Mouse (Mus musculus) kidney, embryonic 16.5 days (tissue): ENCODE measurements at regions not wholly inside any gene's neighbourhood (a gene's known extent, or its start where the extent isn't known, plus 50 kb on each side); places are given as distances from the start of the nearest gene placed in this dataset.

Experiments
- ATAC-seq: fragments of 200-750 bp; cut with Nextera tagmentation; 2 replicates; pipeline ENCODE4 v1.8.0; 2017; ENCODE audit warnings: moderate TSS enrichment; ENCODE audit not compliant: low FRiP score, low TSS enrichment
- H3K27ac ChIP-seq: fragments of 300-500 bp; sonication (generic); 2 replicates; pipeline ENCODE4 v1.5.1; 2014; ENCODE audit warnings: low read length
- H3K27me3 ChIP-seq: fragments of 300-500 bp; sonication (generic); 2 replicates; pipeline ENCODE4 v1.6.1; 2014; ENCODE audit warnings: low read length, control low read depth, mixed read lengths; ENCODE audit not compliant: insufficient read depth
- H3K36me3 ChIP-seq: fragments of 300-500 bp; sonication (generic); 2 replicates; pipeline ENCODE4 v1.6.1; 2014; ENCODE audit warnings: low read length, control low read depth, mixed read lengths; ENCODE audit not compliant: insufficient read depth
- H3K4me1 ChIP-seq: fragments of 300-500 bp; sonication (generic); 2 replicates; pipeline ENCODE4 v1.6.1; 2014; ENCODE audit warnings: low read length, control low read depth, mixed read lengths; ENCODE audit not compliant: insufficient read depth
- H3K4me2 ChIP-seq: fragments of 300-500 bp; sonication (generic); replicated peaks from 2 replicates; pipeline ENCODE4 v1.6.1; 2014; ENCODE audit warnings: low read depth, low read length
- H3K4me3 ChIP-seq: fragments of 300-500 bp; sonication (generic); 2 replicates; pipeline ENCODE4 v1.5.1; 2014; ENCODE audit warnings: mild to moderate bottlenecking, low read length
- H3K9ac ChIP-seq: fragments of 300-500 bp; sonication (generic); replicated peaks from 2 replicates; pipeline ENCODE4 v1.6.1; 2014; ENCODE audit warnings: low read length
- H3K9me3 ChIP-seq: fragments of 300-500 bp; sonication (generic); 2 replicates; pipeline ENCODE4 v1.6.1; 2016; ENCODE audit warnings: low read length, control low read depth
- WGBS: fragments of 180-500 bp; shearing (Covaris S2); extraction: QIAGEN DNeasy Blood & Tissue Kit; methylation state at CpG from one replicate; pipeline ENCODE4 v1.1.7; 2014; 5-methylcytosine and 5-hydroxymethylcytosine counted together

DNA sequence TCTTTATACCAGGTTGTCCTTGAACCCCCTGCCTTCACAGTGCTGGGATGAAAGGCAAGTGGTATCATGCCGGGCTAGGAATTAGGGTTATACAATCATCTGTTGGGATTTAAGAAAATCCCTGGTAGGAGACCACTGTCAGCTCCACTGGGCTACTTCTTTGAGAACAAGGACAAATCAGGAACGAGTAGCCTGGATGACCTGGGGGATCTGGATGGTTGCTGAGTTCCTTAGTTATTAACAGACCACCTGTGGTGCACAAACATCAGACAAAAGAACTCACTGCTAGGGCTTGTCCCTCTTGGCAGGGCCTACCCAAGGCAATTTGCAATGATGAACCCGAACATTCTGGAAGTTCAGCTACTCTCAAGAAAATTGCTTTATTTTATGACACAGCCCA is 55.7 kb upstream of the Egfl6 start:
- Histone ChIP-seq H3K36me3 (no peaks in the 10 kb centered on the region), H3K27me3 (peaks cover 10% of the 10 kb centered on the region; the same call in 1 of the 2 replicates), H3K9ac (no peak overlapping the region), H3K9me3 (no peaks in the 10 kb centered on the region), H3K4me1 (no peaks in the 10 kb centered on the region), H3K4me3 (no peak overlapping the region), H3K27ac (no peak overlapping the region), H3K4me2 (no peak overlapping the region)
- no peak for ATAC-seq
- 74% methylated on average over 3 of the region's 3 CpGs for WGBS

DNA sequence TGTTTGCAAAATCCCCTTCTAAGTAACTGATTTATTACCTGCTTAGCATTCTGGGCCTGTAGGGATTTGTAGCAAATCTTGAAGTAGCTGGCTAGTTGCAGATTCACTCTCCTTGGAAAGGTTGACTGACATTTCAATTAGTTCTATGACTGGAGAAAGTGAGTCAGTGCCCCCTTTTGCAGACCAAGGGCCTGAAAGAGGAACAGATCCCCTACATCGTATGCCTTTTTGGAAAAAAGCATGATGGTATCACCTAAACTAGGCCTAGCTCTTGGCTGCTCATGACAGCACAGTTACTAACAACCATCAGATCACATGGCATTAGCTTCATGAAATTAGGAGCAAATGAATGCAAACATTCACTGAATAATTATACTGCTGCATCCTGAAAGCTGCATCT is 54.7 kb upstream of the Egfl6 start:
- Histone ChIP-seq H3K27ac (no peak overlapping the region), H3K27me3 (peaks cover 15% of the 10 kb centered on the region; the same call in 1 of the 2 replicates), H3K9me3 (no peaks in the 10 kb centered on the region), H3K9ac (no peak overlapping the region), H3K4me1 (no peaks in the 10 kb centered on the region), H3K4me3 (no peak overlapping the region), H3K36me3 (no peaks in the 10 kb centered on the region), H3K4me2 (no peak overlapping the region)
- 82% methylated on average over 1 of the region's 1 CpGs for WGBS
- no peak for ATAC-seq
